Mouse (Mus musculus): Measurements from ENCODE around the gene Tbata. TPM values are rescaled to one million over a fixed set of nuclear protein-coding genes. Genes with fewer than 3 reads are reported as not detected.

The Tbata gene
- polyA plus RNA-seq (2014; fragmentation: Illumina TruSeq; extraction: RNeasy Lipid Tissue Mini Kit (QIAGEN cat#74804)), result not detected

DNA sequence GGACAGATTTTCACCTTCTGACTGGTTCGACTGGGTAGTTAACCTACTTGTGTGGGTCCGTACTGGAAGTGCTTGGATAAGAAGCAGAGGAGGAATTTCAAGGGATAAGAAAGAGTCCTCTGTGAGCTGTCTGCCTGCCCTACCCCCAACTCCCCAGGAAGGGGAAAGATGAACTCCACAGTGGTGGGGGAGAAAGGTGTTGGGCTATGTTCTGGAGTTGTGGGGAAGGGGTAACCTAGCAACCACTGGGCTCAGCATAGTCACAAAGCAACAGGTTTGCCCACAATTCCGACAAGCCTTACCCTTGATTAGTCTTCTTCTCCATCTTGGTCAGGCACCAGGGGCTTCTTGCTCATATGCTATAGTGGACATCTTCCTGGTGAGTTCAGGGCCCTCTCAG, at the start of gene Tbata:
Gene Tbata, plus strand, starts transcription at position 301 of the 400 bp plus-strand sequence.

DNA sequence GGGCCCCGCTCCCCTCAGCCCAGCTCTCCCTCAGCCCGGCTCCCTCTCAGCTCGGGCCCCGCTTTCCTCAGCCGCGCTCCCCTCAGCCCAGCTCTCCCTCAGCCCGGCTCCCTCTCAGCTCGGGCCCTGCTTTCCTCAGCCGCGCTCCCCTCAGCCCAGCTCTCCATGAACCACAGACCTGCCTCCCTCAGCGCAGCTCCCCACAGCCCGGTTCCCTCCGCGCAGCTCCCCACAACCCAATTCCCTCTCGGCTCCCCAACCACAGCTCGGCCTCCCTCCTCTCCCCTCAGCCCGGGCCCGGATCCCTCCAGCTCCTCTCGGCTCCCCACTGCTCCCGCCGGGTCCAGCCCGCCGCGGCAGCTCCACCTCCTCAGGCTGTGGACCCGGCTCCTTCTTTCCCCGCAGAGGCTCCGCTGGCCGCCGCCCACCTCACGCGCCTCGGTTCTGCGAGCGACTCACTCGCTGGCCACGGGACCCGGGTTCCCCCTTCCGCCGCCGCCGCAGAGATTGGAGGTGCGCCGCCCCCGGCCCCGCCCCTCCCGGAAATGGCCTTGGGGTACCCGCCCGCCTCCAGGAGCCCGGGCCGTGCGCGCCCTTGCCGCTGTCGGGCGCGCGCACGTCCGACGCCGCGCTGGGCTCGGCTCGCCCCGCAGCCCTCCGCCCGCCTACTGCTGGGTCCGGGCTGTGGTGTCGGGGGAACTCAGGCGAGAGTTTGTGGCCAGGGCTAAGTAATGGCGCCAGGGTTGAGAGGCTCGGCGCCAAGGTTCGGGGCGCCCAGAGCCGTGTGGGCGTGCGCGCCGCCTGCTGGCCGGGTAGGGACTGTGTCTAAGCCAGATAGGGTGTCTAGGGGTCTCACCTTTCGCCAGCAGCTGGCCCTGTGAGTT, 24.4 kb upstream of the Tbata start, which contains the start of gene Sgpl1:
Gene Sgpl1, minus strand, starts transcription at position 547 of the 884 bp plus-strand sequence.

Other genes starting within 250 kb of the Tbata start
- gene Pcbd1, start 82.6 kb upstream of the Tbata start, polyA plus RNA-seq (2014; fragmentation: Illumina TruSeq; extraction: RNeasy Lipid Tissue Mini Kit (QIAGEN cat#74804)), result 27.3 TPM
- gene Sgpl1, start 24.3 kb upstream of the Tbata start, polyA plus RNA-seq (2014; fragmentation: Illumina TruSeq; extraction: RNeasy Lipid Tissue Mini Kit (QIAGEN cat#74804)), result 90.9 TPM
- not detected for gene Adamts14, start 101.5 kb downstream of the Tbata start, polyA plus RNA-seq (2014; fragmentation: Illumina TruSeq; extraction: RNeasy Lipid Tissue Mini Kit (QIAGEN cat#74804))
- gene Prf1, start 125.9 kb downstream of the Tbata start, polyA plus RNA-seq (2014; fragmentation: Illumina TruSeq; extraction: RNeasy Lipid Tissue Mini Kit (QIAGEN cat#74804)), result not detected
- gene Pald1, start 211.6 kb downstream of the Tbata start, polyA plus RNA-seq (2014; fragmentation: Illumina TruSeq; extraction: RNeasy Lipid Tissue Mini Kit (QIAGEN cat#74804)), result 2.9 TPM
- gene Nodal, start 246.0 kb downstream of the Tbata start, polyA plus RNA-seq (2014; fragmentation: Illumina TruSeq; extraction: RNeasy Lipid Tissue Mini Kit (QIAGEN cat#74804)), result not detected